In the genomic region with DNA sequence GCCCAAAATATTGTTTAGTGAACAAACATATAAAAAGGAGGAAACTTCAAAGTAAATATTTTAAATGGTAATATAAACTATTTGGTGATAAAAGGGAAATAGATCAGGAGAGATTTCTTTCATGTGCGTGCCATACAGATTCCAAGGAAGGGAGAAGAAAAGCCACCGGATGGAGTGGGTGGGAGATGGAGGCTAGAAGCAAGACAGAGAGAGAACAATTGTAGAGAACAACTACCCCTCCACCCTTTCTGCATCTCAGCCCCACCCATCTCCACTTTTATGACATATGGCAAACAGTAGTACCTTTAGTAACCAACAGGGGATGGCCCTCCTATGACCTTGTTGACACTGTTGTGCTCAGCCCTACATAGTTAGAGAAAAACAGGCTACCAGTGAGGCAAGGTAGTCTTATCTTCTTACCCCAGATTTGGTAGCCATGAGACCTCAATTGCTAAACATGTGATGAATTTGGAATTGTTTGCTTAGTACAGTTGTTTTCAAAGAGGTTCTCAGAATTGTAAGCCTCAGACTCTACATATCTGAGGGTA, we compare ENCODE assay signal across 14 mouse cellular contexts.
A peak's percentile ranks its signal among the peaks of the same experiment; 100 is the strongest.
DNase-seq lines count a peak whose midpoint lies in the region; ATAC-seq and TF ChIP-seq lines count a peak whose summit lies in the region.
"Had no signal": no experiment of that assay in that cellular context is flagged by ENCODE, and none has a peak within 500 bp of the region (broad histone marks: within the 10 kb centered on the region; RNA-seq: fewer than 3 reads in every experiment).

No protein-coding gene starts in this region.

- whole genome bisulfite sequencing in lung, embryonic 16.5 days, result 45% methylated on average over 2 of the region's 2 CpGs
- 61% methylated on average over 2 of the region's 2 CpGs for WGBS in lung, adult 2 months
- WGBS in neural tube, embryonic 15.5 days, result 87% methylated on average over 2 of the region's 2 CpGs
- WGBS in heart, embryonic 12.5 days, result 85% methylated on average over 2 of the region's 2 CpGs

- no peak overlapping the region for H3K4me2 ChIP-seq in lung, embryonic 16.5 days (ENCODE audit: low read depth, low read length)
- H3K4me2 ChIP-seq in neural tube, embryonic 15.5 days, result no peak overlapping the region
- H3K4me2 ChIP-seq in heart, embryonic 12.5 days, result no peak overlapping the region
- H3K4me2 ChIP-seq: heart, embryonic 15.5 days; hindbrain, embryonic 15.5 days; limb, embryonic 12.5 days; midbrain, embryonic 12.5 days had no signal

- 0 out of 2 replicates have a peak, but pooled peaks cover 2% of the 10 kb centered on the region for H3K4me1 ChIP-seq in lung, embryonic 16.5 days (replicated peaks; ENCODE audit: control insufficient read depth, insufficient read depth, low read length)
- peaks cover 6% of the 10 kb centered on the region for H3K4me1 ChIP-seq in lung, adult 2 months (ENCODE audit: control insufficient read depth, insufficient read depth, low read length)
- no peaks in the 10 kb centered on the region for H3K4me1 ChIP-seq in neural tube, embryonic 15.5 days
- no peaks in the 10 kb centered on the region for H3K4me1 ChIP-seq in heart, embryonic 12.5 days (replicated peaks)
- H3K4me1 ChIP-seq: heart, embryonic 15.5 days; hindbrain, embryonic 15.5 days; limb, embryonic 12.5 days; midbrain, embryonic 12.5 days had no signal

- no peaks in the 10 kb centered on the region for H3K36me3 ChIP-seq in lung, embryonic 16.5 days (ENCODE audit: control insufficient read depth, insufficient read depth, low read length)
- H3K36me3 ChIP-seq in splenic B cell, adult 2 months (ENCODE audit: control insufficient read depth, insufficient read depth, low read length, poor library complexity, severe bottlenecking), result no peaks in the 10 kb centered on the region
- no peaks in the 10 kb centered on the region for H3K36me3 ChIP-seq in neural tube, embryonic 15.5 days
- H3K36me3 ChIP-seq in heart, embryonic 12.5 days, result no peaks in the 10 kb centered on the region
- H3K36me3 ChIP-seq: heart, embryonic 15.5 days; hindbrain, embryonic 15.5 days; limb, embryonic 12.5 days; midbrain, embryonic 12.5 days had no signal

- ATAC-seq in lung, embryonic 16.5 days (ENCODE audit: low read depth), result peak; percentile 57; the same call in 1 of the 2 replicates
- ATAC-seq in activated CD4-positive, CD25-positive, alpha-beta regulatory T cell, adult 4 months, result peak; percentile 80
- no peak for ATAC-seq in neural tube, embryonic 15.5 days (ENCODE audit: low FRiP score)
- no peak for ATAC-seq in heart, embryonic 12.5 days (ENCODE audit: insufficient number of reproducible peaks, low FRiP score)

- no peaks in the 10 kb centered on the region for H3K9me3 ChIP-seq in lung, embryonic 16.5 days (ENCODE audit: control insufficient read depth, low read length)
- H3K9me3 ChIP-seq in neural tube, embryonic 15.5 days (replicated peaks), result no peaks in the 10 kb centered on the region
- H3K9me3 ChIP-seq in heart, embryonic 12.5 days (replicated peaks), result no peaks in the 10 kb centered on the region
- H3K9me3 ChIP-seq: heart, embryonic 15.5 days; hindbrain, embryonic 15.5 days; limb, embryonic 12.5 days; midbrain, embryonic 12.5 days had no signal

- H3K9ac ChIP-seq in lung, embryonic 16.5 days (ENCODE audit: low read length), result no peak overlapping the region
- H3K9ac ChIP-seq in neural tube, embryonic 15.5 days (replicated peaks), result no peak overlapping the region
- H3K9ac ChIP-seq in heart, embryonic 12.5 days, result no peak overlapping the region
- H3K9ac ChIP-seq: heart, embryonic 15.5 days; hindbrain, embryonic 15.5 days; limb, embryonic 12.5 days; midbrain, embryonic 12.5 days had no signal

- no peaks in the 10 kb centered on the region for H3K27me3 ChIP-seq in lung, embryonic 16.5 days (ENCODE audit: control insufficient read depth, insufficient read depth, low read depth, low read length)
- no peaks in the 10 kb centered on the region for H3K27me3 ChIP-seq in splenic B cell, adult 2 months (ENCODE audit: control insufficient read depth, insufficient read depth, low read length, poor library complexity, severe bottlenecking)
- no peaks in the 10 kb centered on the region for H3K27me3 ChIP-seq in neural tube, embryonic 15.5 days (replicated peaks)
- H3K27me3 ChIP-seq in heart, embryonic 12.5 days (replicated peaks), result no peaks in the 10 kb centered on the region
- H3K27me3 ChIP-seq: heart, embryonic 15.5 days; hindbrain, embryonic 15.5 days; limb, embryonic 12.5 days; midbrain, embryonic 12.5 days had no signal

- H3K27ac ChIP-seq in lung, embryonic 16.5 days (ENCODE audit: low read length), result no peak overlapping the region
- H3K27ac ChIP-seq in neural tube, embryonic 15.5 days (replicated peaks), result no peak overlapping the region
- no peak overlapping the region for H3K27ac ChIP-seq in heart, embryonic 12.5 days (ENCODE audit: poor library complexity, severe bottlenecking)
- H3K27ac ChIP-seq: heart, embryonic 15.5 days; hindbrain, embryonic 15.5 days; limb, embryonic 12.5 days; midbrain, embryonic 12.5 days had no signal

- TF ChIP-seq POLR2A in lung, adult 2 months (IDR thresholded peaks at IDR 0.05; ENCODE audit: borderline replicate concordance, extremely low read depth, low read depth, low read length), result no peak

- DNase-seq in lung, adult 2 months, result no peak
- DNase-seq in CD8-positive naive resting alpha-beta T cell, adult 2 months (ENCODE audit: low read depth in 2 of 2, low spot score in 2 of 2), result peak; percentile 10 to 44
- peak; percentile 69 for DNase-seq in splenic B cell, adult 2 months (ENCODE audit: low read depth, low spot score)
- DNase-seq: gastrocnemius, postnatal 36 days; spleen, adult 18-20 months; thymus, adult 2 months had no signal

- H3K4me3 ChIP-seq in lung, embryonic 16.5 days (ENCODE audit: low read length), result no peak overlapping the region
- H3K4me3 ChIP-seq in lung, adult 2 months (replicated peaks; ENCODE audit: extremely low read depth, low read depth, low read length), result no peak overlapping the region
- H3K4me3 ChIP-seq in neural tube, embryonic 15.5 days (replicated peaks), result no peak overlapping the region
- H3K4me3 ChIP-seq in heart, embryonic 12.5 days, result no peak overlapping the region
- H3K4me3 ChIP-seq: heart, embryonic 15.5 days; hindbrain, embryonic 15.5 days; limb, embryonic 12.5 days; midbrain, embryonic 12.5 days had no signal

- TF ChIP-seq CTCF in lung, adult 2 months (IDR thresholded peaks at IDR 0.05; ENCODE audit: insufficient read depth, low read length), result no peak

Comparison
In these comparisons a context has a peak if more than half of its experiments do, and no peak if none do; other contexts are left out.
1. ATAC-seq: peak in lung, embryonic 16.5 days (single experiment) and activated CD4-positive, CD25-positive, alpha-beta regulatory T cell, adult 4 months (single experiment); none in neural tube, embryonic 15.5 days (single experiment) and heart, embryonic 12.5 days (single experiment).